Mouse (Mus musculus): ENCODE data around the gene Fbxo42.

The Fbxo42 gene

DNA sequence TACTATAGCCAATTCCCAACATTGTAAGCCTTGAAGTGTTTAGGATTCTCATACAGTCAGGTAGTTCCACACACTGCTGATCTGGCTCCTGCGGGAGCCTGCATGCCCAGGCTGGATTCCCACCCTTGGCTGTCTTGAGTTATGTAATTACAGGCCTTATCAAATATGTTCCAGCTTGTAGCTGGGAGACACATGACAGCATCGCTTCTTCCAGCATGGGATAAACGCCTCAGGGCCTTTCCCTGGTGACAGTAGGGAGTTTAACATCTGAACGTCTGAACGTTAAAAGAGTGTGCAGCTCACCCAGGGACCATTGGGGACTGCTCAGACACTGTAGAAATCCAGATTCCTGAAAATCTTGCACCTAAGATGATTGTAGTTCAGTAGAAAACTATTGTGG is 28.1 kb downstream of the Fbxo42 start:
- no peak for DNase-seq (ENCODE audit: low read depth, low spot score)

DNA sequence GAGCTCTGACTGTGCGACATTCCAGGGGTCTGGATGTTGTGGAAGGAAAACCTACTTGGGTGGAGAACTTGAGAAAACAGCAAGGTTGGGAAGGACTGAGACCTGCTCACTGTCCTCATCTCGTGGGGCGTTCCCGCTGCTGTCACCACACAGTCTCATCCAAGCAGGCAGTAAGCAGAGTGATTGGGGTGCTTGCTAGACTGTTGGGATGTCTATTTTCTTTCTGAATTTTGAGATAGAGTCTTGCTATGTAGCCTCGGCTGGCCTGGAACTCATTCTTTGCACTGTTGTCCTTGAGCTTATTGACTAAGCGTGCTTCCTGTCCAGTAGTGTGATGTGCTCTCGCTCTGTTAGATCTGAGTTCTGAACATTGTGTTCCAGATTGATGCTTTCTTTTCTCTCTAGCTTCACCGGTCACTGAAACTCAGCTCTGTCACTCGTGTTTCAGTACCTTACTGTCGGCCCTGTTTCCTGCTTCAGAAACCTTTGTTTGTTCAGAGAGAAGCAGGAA is 28.7 kb downstream of the Fbxo42 start:
- DNase-seq (ENCODE audit: low read depth, low spot score): no peak

DNA sequence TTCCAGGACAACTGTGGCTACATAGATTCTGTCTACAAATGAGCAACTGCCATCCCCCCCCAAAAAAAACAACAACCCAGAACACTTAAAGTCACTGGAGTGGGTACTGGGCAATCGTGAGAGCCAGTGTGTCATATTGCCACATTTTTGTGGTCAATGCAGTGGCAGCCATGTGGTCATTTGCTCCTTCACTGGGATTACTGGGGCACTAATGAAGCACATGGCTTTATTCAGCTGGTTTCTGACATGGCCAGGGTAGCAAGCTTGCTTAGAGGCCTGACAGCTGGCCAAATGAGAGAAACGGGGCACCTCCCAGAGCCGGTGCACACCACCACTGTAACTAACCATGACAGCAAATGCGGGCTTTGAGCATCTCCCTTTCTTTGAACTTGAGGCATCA is 30.8 kb downstream of the Fbxo42 start:
- no peak for DNase-seq (ENCODE audit: low read depth, low spot score)

DNA sequence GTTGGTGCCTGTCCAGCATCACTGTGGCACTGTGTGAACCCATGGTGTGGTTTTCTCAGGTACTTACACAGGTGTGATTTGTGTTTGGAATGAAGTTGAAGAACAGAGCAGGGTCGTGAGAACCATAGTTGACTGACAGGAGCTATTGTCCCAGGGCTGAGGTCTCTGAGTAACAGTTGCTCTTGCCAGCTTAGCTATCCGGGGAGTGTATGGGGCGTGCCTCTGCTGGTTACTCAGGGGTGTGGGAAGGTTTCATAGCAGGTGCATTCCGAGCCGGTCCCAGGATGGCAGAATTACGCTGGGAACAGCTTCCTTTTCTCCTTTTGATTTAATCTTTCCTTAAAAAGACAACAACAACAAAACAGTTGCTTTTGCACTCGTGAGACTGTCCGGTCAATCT is 33.1 kb downstream of the Fbxo42 start:
- no peak for DNase-seq (ENCODE audit: low read depth, low spot score)

DNA sequence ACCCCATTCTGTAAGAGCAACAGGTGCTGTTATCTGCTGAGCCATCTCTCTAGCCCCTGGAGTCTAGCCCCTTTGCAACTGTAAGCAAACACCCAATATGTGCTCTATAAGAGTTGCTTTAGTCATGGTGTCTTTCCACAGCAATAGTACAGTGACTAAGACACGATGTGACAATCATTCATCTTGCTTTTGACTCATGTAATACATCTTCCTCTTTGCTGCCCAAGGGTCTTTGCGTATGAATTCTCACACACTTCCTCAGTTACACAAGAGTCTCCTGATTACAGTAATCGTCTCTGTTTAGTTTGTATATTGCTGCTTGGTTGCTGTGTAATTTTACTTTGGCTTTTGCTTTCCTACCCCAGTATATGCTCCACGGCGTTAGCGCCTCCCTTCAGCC is 34.3 kb downstream of the Fbxo42 start:
- no peak for DNase-seq (ENCODE audit: low read depth, low spot score)

DNA sequence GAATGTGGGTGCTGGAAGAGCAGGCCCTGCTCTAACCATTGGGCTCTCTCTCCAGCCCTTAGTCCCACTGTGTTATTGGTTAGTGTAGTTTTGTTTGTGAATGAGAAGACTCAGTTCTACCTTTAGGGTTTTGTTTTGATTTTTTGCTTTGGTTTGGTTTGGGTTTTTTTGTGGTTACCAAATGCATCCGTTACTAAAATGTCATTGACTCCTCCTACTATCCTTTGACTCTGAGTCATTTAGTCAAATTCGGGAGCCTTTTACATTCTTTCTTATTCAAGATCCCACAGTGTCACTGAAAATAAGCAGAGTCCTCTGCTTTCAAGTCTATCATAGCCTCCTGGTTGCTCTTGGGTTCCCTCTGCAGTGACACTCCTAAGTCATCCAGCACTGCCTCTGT is 36.2 kb downstream of the Fbxo42 start:
- DNase-seq (ENCODE audit: low read depth, low spot score): no peak

DNA sequence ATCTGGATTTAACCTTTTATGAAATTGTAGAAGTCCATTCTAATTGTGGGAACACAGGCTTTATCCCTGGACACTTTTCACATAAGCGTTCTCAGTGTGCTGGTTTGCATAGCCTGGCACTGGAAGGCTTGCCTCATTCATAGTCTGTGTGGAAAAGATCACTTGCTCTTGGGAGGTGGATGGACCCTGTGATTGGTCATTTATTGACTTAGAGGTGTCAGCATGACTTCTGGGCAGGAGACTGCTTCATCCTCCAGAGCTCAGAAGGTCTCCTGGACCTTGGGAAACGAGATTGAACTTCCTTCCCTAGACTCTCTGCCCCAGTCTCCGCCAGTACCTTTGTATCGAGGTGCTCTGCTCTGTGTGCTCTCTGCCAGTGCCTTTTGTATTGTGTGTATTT is 36.7 kb downstream of the Fbxo42 start:
- DNase-seq (ENCODE audit: low read depth, low spot score): no peak

DNA sequence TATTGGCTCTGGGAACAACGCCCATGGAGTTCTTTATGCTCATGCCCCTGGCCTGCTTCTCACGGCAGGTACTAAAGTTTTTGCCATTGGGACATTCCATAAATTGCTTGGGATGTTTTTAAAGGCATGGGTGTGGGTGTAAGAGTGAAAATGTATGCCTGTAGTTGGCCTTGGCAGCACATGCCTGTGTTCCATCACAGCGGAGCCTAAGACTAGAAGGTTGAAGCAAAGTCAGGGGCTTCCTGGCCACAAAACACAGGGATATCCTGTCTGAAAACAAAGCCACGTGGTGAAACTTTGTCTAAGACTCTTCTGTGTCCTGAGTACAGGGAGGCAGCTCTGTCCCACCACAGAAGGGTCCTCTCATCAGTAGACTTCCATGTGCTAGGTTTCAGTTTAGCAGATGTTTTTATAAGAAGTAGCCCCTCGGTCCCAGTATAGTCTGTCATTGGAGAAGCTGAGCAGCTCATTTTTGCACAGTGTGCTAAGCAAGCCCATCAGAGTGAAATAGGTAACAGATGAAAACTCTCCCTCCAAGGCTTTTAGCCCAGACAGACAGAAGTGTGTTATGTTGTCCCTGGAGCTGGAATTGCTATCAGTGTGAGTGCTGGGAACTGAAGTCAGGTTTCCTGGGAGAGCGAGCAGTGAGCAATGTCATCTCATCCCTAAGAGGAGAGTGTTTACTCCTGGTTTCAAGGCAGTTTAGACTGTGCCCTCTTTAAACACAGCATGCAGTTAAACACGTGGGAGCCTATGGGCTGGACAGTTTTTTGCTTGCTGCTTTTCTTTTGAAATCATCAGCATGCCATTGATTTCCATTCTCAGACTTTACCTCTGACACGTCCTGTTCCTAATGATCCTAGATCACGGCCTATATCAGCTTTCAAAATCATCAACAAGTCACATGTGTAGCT is 39.5 kb downstream of the Fbxo42 start:
- DNase-seq (ENCODE audit: low read depth, low spot score): no peak

DNA sequence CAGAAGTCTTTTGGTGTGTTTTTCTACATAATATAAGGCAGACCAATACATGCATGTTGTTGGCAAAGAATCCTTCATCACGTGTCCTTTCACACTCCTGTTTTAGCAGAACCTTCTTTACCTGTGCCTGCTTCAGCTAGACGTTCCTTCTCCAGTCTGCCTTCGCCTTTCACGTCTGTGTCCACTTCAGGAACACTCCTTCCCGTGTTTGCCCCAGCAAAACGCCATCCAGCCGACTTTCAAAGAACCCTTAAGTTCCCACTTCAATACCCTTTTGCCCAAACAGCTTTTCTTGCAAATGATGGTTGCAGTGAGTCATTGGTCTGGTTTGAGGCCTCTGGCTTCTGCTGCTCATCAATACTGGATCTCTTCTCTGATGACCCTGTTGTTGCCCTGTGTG is 43.6 kb downstream of the Fbxo42 start:
- no peak for DNase-seq (ENCODE audit: low read depth, low spot score)

DNA sequence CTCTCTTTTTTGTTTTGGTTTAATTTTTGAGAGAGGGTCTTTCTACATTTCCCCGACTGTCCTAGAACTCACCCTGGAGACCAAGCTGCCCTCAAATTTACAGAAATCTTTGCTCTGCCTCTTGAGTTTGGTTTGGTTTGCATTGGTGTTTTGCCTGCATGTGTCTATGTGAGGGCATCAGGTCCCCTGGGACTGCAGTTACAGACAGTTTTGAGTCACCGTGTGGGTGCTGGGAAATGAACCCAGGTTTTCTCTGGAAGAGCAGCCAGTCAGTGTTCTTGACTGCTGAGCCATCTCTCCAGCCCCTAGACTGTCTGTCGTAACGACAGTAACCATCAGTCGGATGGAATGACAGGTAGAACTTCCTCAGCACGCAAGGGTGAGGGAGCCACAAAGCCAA is 46.8 kb downstream of the Fbxo42 start:
- no peak for DNase-seq (ENCODE audit: low read depth, low spot score)

DNA sequence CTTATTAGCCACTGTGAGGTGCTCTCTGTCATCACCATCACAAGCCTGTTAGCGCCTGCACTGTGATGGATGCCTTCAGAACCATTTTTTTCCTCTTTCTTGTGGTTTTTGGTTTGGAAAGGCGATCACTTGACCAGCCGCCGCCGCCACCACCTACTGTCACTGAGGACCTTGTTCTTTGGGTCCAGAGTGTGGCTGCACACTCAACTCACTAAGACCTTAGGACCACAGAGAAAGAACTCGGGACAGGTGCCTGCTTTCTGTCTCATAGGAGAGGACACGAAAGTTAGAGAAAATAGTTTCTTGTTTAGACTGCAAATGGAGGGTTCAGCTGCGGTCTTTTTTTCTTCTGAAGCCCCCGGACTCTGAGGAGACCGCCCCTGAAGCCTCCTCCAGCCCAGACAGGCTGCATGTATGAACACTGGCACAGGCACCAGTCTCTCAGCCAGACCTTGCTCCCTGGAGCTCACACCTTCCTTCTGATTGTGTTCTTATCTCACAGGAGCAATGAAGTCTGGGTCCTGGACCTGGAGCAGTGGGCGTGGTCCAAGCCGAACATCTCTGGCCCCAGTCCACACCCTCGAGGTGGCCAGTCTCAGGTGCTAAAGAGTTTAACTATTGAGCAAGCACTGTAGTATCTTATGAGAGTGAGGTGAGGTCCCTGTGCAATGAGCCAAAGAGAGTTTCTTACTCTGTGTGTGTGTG is 49.4 kb downstream of the Fbxo42 start:
- DNase-seq (ENCODE audit: low read depth, low spot score): no peak

DNA sequence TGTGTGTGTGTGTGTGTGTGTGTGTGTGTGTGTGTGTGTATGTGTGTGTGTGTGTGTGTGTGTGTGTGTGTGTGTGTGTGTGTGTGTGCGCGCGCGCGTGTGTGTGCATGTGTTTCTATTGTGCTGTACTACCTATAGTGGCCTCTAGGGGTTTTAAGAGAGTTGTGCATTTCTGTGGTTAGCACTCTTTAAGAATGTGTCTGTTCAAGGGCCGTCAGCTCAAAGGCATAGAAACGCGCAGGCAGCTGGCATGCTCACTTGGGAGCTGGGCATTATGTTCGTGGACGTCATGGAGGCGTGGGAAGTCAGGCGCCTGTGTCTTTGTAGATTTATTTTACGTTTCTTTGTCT is 49.9 kb downstream of the Fbxo42 start:
- DNase-seq (ENCODE audit: low read depth, low spot score): no peak

DNA sequence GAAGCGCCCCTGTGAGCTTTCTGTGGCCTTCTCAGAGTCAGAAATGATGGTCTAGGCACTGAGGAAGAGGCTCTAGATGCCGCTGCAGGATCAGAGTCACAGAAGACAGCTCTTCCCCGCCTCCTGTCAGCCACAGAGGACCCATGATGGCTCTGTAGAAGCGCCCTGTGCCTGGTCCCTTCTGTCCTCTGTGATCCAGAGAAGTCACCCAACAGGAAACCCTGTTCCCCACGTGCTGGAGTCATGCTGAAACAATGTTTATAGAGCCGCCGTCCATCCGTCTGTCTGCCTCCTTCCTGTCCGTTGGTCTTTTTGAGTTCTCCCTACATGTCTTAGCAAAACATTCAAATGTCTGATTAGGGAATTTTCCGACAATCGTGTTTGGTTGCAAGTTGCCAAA is 53.2 kb downstream of the Fbxo42 start:
- DNase-seq (ENCODE audit: low read depth, low spot score): no peak

DNA sequence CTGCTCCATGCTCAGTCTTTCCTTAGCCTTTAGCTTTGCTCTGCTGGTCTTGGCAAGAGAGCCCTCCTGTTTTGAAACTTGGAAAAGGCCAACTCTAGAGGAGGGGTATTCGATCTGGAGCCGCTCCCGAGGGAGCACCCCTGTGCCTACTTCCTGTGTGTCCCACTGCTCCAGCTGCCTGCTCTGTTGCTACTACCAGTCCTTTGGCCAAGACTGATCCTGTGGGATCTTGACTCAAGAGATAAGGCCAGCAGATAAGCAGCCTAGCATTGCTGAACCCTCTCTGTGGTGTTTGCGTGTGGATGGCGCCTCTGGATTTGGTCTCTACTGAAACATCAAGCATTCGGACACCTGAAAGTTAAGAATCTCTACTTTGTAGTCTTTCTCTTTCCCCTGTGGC is 54.5 kb downstream of the Fbxo42 start:
- DNase-seq (ENCODE audit: low read depth, low spot score): no peak

DNA sequence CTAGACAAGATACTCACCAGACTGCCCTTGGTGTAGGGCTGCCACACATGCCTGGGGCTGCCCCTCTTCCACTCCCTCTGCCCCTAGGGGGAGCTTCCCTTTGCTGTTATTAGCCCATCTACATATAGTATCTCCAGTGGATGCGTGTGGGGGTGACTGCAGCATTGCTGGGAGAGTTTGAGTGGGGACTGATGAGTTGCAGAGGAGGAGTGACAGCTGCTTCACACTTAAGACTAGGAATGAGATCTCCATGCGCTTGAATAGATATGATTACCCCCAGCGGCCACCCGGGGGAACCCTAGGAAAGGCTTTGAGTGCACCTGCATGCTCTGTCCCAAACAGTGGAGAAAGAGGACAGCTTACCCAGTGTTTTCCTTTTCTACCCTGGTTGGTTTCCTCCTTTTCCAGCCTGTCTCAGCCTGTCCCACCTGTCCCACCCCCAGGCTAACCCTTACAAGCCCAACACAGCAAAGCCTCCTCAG is 56.9 kb downstream of the Fbxo42 start:
- peak; percentile 33 for DNase-seq (ENCODE audit: low read depth, low spot score)

DNA sequence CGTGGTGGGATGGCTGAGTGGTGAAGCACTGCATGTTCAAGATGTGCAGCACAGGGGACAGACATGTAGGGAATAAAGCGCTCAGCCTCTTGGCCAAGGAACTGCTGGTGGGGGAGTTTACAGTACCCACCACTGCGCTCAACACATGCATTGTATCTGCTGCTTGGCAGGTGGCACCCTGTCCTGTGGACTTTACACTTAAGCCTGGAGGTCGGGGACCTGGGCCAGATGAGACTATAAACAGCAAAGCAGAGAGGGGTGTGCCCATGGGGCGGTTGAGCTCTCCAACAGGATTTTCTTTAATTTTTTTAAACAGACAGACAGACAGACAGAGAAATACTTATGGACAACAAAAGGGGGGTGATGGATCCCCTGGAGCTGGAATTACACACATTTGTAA is 59.4 kb downstream of the Fbxo42 start:
- no peak for DNase-seq (ENCODE audit: low read depth, low spot score)

DNA sequence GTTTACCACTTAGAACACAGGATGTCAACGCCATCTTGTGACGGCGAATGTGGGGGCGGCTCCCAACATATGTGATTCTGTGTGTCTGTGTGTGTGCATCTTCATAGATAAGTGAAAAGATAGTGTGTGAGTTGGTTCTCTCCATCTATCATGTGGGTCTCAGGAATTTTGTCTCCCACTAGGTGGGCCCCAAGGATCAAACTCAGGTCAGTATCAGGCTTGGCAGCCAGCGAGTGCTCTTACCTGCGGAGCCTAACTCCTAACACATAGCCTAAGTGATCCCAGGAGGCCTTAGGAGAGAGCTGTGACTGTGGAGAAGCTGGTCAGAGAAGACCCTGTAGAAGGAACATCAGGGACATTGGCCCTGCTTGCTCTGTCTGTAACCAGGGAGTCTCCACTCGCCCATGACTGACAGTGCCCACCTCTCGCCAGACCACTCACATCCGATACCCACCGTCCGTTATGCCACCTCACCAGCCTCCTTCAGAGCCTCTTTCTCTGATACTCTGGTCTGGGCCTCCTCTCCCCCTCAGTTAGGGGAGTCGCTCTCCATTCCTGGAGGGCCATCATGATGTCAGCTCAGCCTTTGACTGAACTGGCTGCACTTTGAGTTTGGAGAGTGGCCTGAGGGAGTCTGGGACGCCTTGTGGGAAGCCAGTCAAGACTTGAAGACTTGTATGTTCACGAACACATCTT is 63.0 kb downstream of the Fbxo42 start:
- DNase-seq (ENCODE audit: low read depth, low spot score): no peak

DNA sequence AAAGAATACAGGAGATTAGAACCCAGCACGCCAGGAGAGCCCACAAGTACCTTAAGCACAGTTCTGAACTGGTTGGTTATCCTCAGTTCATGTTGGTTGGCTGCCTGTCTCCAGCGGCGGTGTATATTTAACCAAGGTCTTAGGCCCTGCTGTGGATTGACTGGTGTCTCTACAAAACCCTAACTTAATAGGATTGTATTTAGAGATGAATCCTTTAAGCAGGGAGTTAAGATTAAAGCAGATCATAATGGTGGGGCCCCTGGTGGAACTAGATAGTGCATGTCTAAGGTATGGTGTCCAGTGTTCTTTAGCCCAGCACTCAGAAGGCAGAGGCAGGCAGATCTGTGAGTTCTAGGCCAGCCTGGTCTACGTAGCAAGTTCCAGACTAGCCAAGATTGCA is 63.9 kb downstream of the Fbxo42 start:
- no peak for DNase-seq (ENCODE audit: low read depth, low spot score)

DNA sequence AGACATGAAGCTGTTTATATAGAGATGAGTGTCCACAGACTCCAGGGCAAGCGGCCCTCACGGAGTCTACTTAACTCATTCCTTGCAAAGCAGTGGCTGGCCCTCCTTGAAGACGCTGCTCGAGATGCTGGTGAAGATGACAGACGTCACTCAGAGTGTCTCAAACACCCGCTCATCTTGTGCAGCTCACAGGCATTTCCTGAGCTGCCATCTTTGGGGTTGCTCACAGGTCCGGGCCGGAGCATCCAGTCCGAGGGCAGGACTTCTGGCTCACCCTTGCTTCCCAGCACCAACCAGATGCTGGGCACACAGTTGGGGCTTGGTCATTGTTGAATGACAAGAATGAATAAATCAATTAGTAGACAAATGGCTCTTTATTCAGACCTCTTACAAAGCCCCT is 65.2 kb downstream of the Fbxo42 start:
- DNase-seq (ENCODE audit: low read depth, low spot score): no peak

DNA sequence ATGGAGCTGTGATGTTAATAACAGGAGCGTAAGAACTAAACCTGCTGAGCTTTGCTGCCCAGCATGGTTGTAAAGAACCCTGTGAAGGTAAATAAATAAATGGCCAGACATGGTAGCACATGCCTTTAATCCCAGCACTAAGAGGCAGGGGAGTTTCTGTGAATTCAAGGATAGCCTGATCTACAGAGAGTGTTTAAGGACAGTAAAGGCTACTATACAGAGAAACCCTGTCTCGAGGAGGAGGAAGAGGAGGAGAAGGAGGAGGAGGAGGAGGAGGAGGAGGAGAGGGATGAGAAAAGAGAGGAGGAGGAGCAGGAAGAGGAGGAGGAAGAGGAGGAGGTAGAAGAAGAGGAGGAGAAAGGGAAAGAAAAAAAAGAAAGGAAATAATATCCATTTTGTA is 65.6 kb downstream of the Fbxo42 start:
- DNase-seq (ENCODE audit: low read depth, low spot score): no peak

DNA sequence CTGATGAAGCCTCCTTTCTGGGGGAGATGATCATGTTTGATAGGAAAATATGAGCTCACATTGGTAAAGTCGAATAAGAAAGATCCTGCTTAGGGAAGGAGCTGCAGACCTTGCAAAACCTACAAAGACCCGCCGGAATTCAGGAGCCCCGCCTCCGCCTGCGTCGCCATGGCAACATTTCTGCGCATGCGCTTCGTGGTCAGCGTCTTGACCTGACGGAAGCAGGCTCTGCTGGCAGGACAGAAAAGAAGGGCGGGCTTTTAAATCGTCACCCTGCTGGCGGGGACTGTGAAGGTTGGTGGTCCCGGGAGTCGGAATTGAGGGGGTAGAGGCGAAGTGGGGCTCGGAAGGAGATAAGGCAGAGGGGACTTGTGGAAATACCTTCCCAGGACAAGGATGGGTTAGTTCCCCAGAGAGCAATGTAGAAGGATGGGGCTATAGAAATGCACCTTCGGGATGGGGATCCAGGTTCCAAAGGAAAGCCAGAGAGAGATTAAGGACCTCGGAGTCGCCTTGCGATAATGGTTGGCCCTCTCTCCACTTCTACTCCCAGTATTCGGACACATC is 66.1 kb downstream of the Fbxo42 start, which contains the start of gene Rsg1:
Rsg1 (plus strand) TSS at position 187 of the 567 bp plus-strand sequence.
- DNase-seq (ENCODE audit: low read depth, low spot score): peak; percentile 97

DNA sequence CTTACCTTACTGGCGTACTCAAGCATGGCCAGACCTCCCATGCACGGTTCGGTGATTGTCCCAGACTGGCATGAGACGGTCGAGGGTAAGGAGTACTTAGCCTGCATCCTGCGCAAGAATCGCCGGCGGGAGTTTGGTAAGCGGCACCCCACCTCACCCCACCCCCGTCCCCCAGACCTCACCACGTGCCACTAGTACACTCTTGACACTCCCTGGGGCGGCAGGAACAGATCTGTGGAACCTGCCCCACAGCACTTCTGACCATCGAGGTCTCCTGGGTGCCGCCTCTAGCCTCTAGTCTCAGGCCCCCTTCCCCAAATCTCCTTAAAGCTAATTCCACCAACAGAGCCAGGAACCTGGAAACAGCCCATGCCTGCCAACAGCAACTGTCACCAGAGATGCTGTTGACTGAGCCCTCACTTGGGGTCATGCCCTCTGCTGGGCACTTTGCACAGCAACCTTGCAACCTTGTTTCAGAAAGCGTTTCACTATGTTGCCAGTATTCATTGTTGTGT is 66.7 kb downstream of the Fbxo42 start:
- peak; percentile 43 for DNase-seq (ENCODE audit: low read depth, low spot score)

Measured in mesoderm, embryonic 11.5 days (tissue).